Mouse (Mus musculus) lung, postnatal 36 days (tissue): Measurements from ENCODE around the gene Pou5f2.

Source experiments
- DNase-seq: peaks from one replicate; pipeline ENCODE4 v3.0.0; 2022; ENCODE audit warnings: mixed read lengths

The Pou5f2 gene

GRCm38 (mm10) chr13:78024683-78025294 is at the start of gene Pou5f2:
Gene Pou5f2, plus strand, starts transcription at chr13:78024902.
- DNase-seq = peak; percentile 9

- DNase-seq = no peak
These were observed 48.5 kb upstream of the Pou5f2 start for GRCm38 (mm10) chr13:77976248-77976647.

GRCm38 (mm10) chr13:77977121-77977520 is 47.6 kb upstream of the Pou5f2 start:
- DNase-seq = no peak

- DNase-seq = peak; percentile 68
These were observed 42.4 kb upstream of the Pou5f2 start for GRCm38 (mm10) chr13:77982105-77982851.

GRCm38 (mm10) chr13:77982852-77983202 is 41.9 kb upstream of the Pou5f2 start:
- DNase-seq = no peak

GRCm38 (mm10) chr13:77991189-77991886 is 33.4 kb upstream of the Pou5f2 start:
- no peak for DNase-seq

- no peak for DNase-seq
These were observed 20.1 kb upstream of the Pou5f2 start for GRCm38 (mm10) chr13:78004649-78005048.

- DNase-seq = no peak
These were observed 19.4 kb upstream of the Pou5f2 start for GRCm38 (mm10) chr13:78005344-78005743.

- DNase-seq = no peak
These were observed 14.5 kb upstream of the Pou5f2 start for GRCm38 (mm10) chr13:78010176-78010575.

GRCm38 (mm10) chr13:78032821-78033220 is 8.1 kb downstream of the Pou5f2 start:
- no peak for DNase-seq

GRCm38 (mm10) chr13:78037203-78037602 is 12.5 kb downstream of the Pou5f2 start:
- DNase-seq = no peak

- no peak for DNase-seq
These were observed 18.5 kb downstream of the Pou5f2 start for GRCm38 (mm10) chr13:78043203-78043602.

- no peak for DNase-seq
These were observed 20.4 kb downstream of the Pou5f2 start for GRCm38 (mm10) chr13:78045116-78045515.
